Mouse (Mus musculus) neural tube, embryonic 12.5 days (tissue): ENCODE measurements around the gene Pdzrn3. TPM values are rescaled to one million over a fixed set of nuclear protein-coding genes. Genes with fewer than 3 reads are reported as not detected.

Experiments
- ATAC-seq: fragments of 200-750 bp; cut with Nextera tagmentation; 2 replicates; pipeline ENCODE4 v1.8.0; 2017; ENCODE audit warnings: low read depth, mild to moderate bottlenecking, moderate TSS enrichment, moderate library complexity; ENCODE audit not compliant: low FRiP score
- H3K27ac ChIP-seq: fragments of 300-500 bp; sonication (generic); 2 replicates; pipeline ENCODE4 v1.5.1; 2016
- H3K27me3 ChIP-seq: fragments of 300-500 bp; sonication (generic); replicated peaks from 2 replicates; pipeline ENCODE4 v1.6.1; 2016; ENCODE audit warnings: mild to moderate bottlenecking
- H3K36me3 ChIP-seq: fragments of 300-500 bp; sonication (generic); 2 replicates; pipeline ENCODE4 v1.6.1; 2016; ENCODE audit warnings: mild to moderate bottlenecking
- H3K4me1 ChIP-seq: fragments of 300-500 bp; sonication (generic); 2 replicates; pipeline ENCODE4 v1.6.1; 2016
- H3K4me2 ChIP-seq: fragments of 300-500 bp; sonication (generic); replicated peaks from 2 replicates; pipeline ENCODE4 v1.6.1; 2016; ENCODE audit warnings: mild to moderate bottlenecking
- H3K4me3 ChIP-seq: fragments of 300-500 bp; sonication (generic); 2 replicates; pipeline ENCODE4 v1.5.1; 2016
- H3K9ac ChIP-seq: fragments of 300-500 bp; sonication (generic); 2 replicates; pipeline ENCODE4 v1.6.1; 2016; ENCODE audit warnings: mild to moderate bottlenecking
- H3K9me3 ChIP-seq: fragments of 300-500 bp; sonication (generic); 2 replicates; pipeline ENCODE4 v1.6.1; 2016; ENCODE audit warnings: mild to moderate bottlenecking
- WGBS: fragments of 180-500 bp; shearing (Covaris S2); methylation state at CpG from one replicate; pipeline ENCODE4 v1.1.7; 2016; 5-methylcytosine and 5-hydroxymethylcytosine counted together
- polyA plus RNA-seq: library from polyadenylated mRNA; unstranded; fragments of >200 nt; fragmentation: Nextera tagmentation; extraction: Ambion mirVana; gene quantifications from 2 replicates; pipeline ENCODE4 v1.2.1, GENCODE M21; 2016

The Pdzrn3 gene
- polyA plus RNA-seq, 1 experiment from 2014 or later, result 25.4 TPM

DNA sequence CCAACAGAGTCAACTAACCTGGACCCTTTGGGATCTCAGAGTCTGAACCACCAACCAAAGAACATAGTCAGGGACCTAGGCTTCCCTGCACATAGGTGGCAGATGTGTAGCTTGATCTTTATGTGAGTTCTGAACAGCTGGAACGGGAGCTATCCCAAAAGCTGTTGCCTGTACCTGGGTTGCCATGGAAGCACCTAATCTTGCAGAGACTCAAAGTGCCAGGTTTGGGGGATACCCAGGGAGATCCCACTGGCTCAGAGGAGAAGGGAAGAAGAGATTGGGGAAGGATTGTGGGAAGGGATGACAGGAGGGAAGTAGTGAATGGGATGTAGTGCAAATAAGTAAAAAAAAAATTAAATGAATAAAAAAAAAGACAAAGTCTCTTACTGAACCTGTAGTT, 268.7 kb downstream of the Pdzrn3 start:
- Histone ChIP-seq H3K4me2 (no peak overlapping the region), H3K4me1 (peaks cover 6% of the 10 kb centered on the region; the same call in 1 of the 2 replicates), H3K9me3 (no peaks in the 10 kb centered on the region), H3K27ac (no peak overlapping the region), H3K27me3 (no peaks in the 10 kb centered on the region), H3K4me3 (no peak overlapping the region), H3K36me3 (no peaks in the 10 kb centered on the region), H3K9ac (no peak overlapping the region)
- WGBS, result 61% methylated on average over 1 of the region's 1 CpGs
- ATAC-seq, result no peak

DNA sequence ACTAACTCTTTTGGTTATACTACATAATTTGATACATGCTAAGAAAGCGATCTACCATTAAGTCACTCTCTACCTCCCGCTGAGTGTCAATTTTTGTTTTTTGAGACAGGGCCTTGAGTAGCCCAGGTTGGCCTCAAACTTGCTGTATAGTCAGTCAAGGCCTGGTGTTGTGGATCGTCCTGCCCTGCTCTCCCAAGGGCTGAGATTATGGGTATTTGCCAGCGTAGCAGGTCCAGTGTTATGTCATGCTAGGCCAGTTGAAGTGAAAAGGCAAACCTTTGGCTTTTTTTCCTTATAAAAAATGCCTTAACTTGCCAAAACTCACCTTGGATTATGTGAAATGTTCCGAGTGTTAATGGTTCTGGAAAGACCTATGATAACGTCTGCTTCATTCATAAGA, 274.2 kb downstream of the Pdzrn3 start:
- no peak overlapping the region for H3K27ac ChIP-seq
- no peaks in the 10 kb centered on the region for H3K4me1 ChIP-seq
- H3K4me3 ChIP-seq, result no peak overlapping the region
- no peaks in the 10 kb centered on the region for H3K9me3 ChIP-seq
- no peak overlapping the region for H3K4me2 ChIP-seq
- H3K9ac ChIP-seq, result no peak overlapping the region
- H3K36me3 ChIP-seq, result no peaks in the 10 kb centered on the region
- H3K27me3 ChIP-seq, result no peaks in the 10 kb centered on the region
- 91% methylated on average over 6 of the region's 6 CpGs for WGBS
- no peak for ATAC-seq

- no peaks in the 10 kb centered on the region for H3K36me3 ChIP-seq
- H3K4me2 ChIP-seq, result no peak overlapping the region
- WGBS, result 51% methylated on average over 14 of the region's 14 CpGs
- no peak overlapping the region for H3K9ac ChIP-seq
- no peaks in the 10 kb centered on the region for H3K9me3 ChIP-seq
- no peak overlapping the region for H3K4me3 ChIP-seq
- H3K27me3 ChIP-seq, result no peaks in the 10 kb centered on the region
- no peak overlapping the region for H3K27ac ChIP-seq
- ATAC-seq, result peak; percentile 21; the same call in 1 of the 2 replicates
- H3K4me1 ChIP-seq, result no peaks in the 10 kb centered on the region
These were observed 275.7 kb downstream of the Pdzrn3 start for GRCm38 (mm10) chr6:101101709-101102654.
